In the genomic region with DNA sequence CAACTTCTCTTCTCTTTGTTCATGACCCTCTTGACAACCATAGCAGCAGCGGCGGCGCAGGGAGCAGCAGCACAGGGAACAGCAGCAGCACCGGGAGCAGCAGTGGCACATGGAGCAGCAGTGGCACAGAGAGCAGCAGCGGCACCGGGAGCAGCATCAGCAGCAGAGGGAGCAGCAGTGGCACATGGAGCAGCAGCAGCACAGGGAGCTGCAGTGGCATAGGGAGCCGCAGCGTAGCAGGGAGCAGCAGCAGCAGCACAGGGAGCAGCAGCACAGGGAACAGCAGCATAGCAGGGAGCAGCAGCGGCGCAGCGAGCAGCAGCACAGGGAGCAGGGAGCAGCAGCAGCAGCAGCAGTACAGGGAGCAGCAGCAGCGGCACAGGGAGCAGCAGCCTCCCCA, we compare ENCODE assay signal across 12 mouse cellular contexts. TPM values are rescaled to one million over a fixed set of nuclear protein-coding genes. Genes with fewer than 3 reads are reported as not detected.
DNase-seq lines count a peak whose midpoint lies in the region; ATAC-seq and TF ChIP-seq lines count a peak whose summit lies in the region.
"Had no signal": no experiment of that assay in that cellular context is flagged by ENCODE, and none has a peak within 500 bp of the region (broad histone marks: within the 10 kb centered on the region; RNA-seq: fewer than 3 reads in every experiment).

No protein-coding gene starts in this region.

- H3K4me2 ChIP-seq in heart, embryonic 11.5 days: peak overlapping the region; percentile 31
- peak overlapping the region; percentile 40 for H3K4me2 ChIP-seq in forebrain, embryonic 13.5 days
- H3K4me2 ChIP-seq in limb, embryonic 14.5 days (replicated peaks; ENCODE audit: low read depth, low read length, severe bottlenecking): 0 out of 2 replicates have a peak overlapping the region, but pooled peaks have one; percentile 10
- H3K4me2 ChIP-seq: liver, embryonic 13.5 days had no signal

- intact Hi-C loops in left cerebral cortex, postnatal 14 days (cut with DNase I): loop anchor here (5.0 kb wide), 1 partner anchor 108 kb away; a partner anchor contains a TSS

- H3K36me3 ChIP-seq in heart, embryonic 11.5 days (ENCODE audit: control insufficient read depth, insufficient read depth, low read length): no peaks in the 10 kb centered on the region
- no peaks in the 10 kb centered on the region for H3K36me3 ChIP-seq in forebrain, embryonic 13.5 days (ENCODE audit: poor library complexity, severe bottlenecking)
- H3K36me3 ChIP-seq in limb, embryonic 14.5 days (ENCODE audit: control insufficient read depth, insufficient read depth, low read length): no peaks in the 10 kb centered on the region
- H3K36me3 ChIP-seq: liver, embryonic 13.5 days had no signal

- no peak for DNase-seq in heart, adult 8-10 months (ENCODE audit: low spot score)
- peak; percentile 45 for DNase-seq in ES-CJ7 (ENCODE audit: low read depth, low spot score)
- no peak for DNase-seq in limb, embryonic 14.5 days (ENCODE audit: low spot score)
- no peak for DNase-seq in left cerebral cortex, postnatal 14 days (ENCODE audit: low spot score in 2 of 2)
- no peak for DNase-seq in frontal cortex, postnatal 10 days (ENCODE audit: low spot score in 2 of 2)
- DNase-seq: adrenal gland, postnatal 36 days; B cell, adult 2 months; liver, embryonic 13.5 days; thymus, adult 2 months had no signal

- peaks cover 6% of the 10 kb centered on the region; the same call in 1 of the 2 replicates for H3K27me3 ChIP-seq in heart, embryonic 11.5 days (ENCODE audit: control insufficient read depth, insufficient read depth, low read length)
- peaks cover 21% of the 10 kb centered on the region for H3K27me3 ChIP-seq in forebrain, embryonic 13.5 days
- H3K27me3 ChIP-seq in limb, embryonic 14.5 days (ENCODE audit: control insufficient read depth, insufficient read depth, low read length): no peaks in the 10 kb centered on the region

- no peak for TF ChIP-seq POLR2A in limb, embryonic 14.5 days (IDR thresholded peaks at IDR 0.05; ENCODE audit: borderline replicate concordance, extremely low read depth, insufficient read depth, insufficient read length)

- WGBS in heart, embryonic 11.5 days (ENCODE audit: insufficient replicate concordance): 14% methylated on average over 12 of the region's 12 CpGs
- WGBS in forebrain, embryonic 13.5 days: 16% methylated on average over 12 of the region's 12 CpGs
- WGBS in limb, embryonic 14.5 days: 17% methylated on average over 11 of the region's 12 CpGs

- no peak for ATAC-seq in heart, embryonic 11.5 days (replicated peaks; ENCODE audit: insufficient number of reproducible peaks, low FRiP score, low TSS enrichment)
- ATAC-seq in forebrain, embryonic 13.5 days: no peak; the same call in 1 of the 2 replicates
- ATAC-seq in limb, embryonic 14.5 days (ENCODE audit: low FRiP score, low read depth): no peak
- ATAC-seq in granulocyte monocyte progenitor cell, adult 5-6 weeks (replicated peaks; ENCODE audit: poor library complexity, severe bottlenecking): no peak

- H3K4me3 ChIP-seq in heart, embryonic 11.5 days (ENCODE audit: low read depth, low read length): no peak overlapping the region
- no peak overlapping the region for H3K4me3 ChIP-seq in forebrain, embryonic 13.5 days
- H3K4me3 ChIP-seq in limb, embryonic 14.5 days (replicated peaks; ENCODE audit: low read length): no peak overlapping the region
- H3K4me3 ChIP-seq: liver, embryonic 13.5 days had no signal

- H3K9me3 ChIP-seq in heart, embryonic 11.5 days (replicated peaks; ENCODE audit: control insufficient read depth, low read length): no peaks in the 10 kb centered on the region
- no peaks in the 10 kb centered on the region for H3K9me3 ChIP-seq in forebrain, embryonic 13.5 days (replicated peaks)
- H3K9me3 ChIP-seq in limb, embryonic 14.5 days (ENCODE audit: control insufficient read depth, low read length): no peaks in the 10 kb centered on the region
- H3K9me3 ChIP-seq: liver, embryonic 13.5 days had no signal

- 0 out of 2 replicates have a peak, but pooled peaks cover 2% of the 10 kb centered on the region for H3K4me1 ChIP-seq in heart, embryonic 11.5 days (ENCODE audit: control insufficient read depth, insufficient read depth, low read length)
- H3K4me1 ChIP-seq in forebrain, embryonic 13.5 days: peaks cover 14% of the 10 kb centered on the region
- H3K4me1 ChIP-seq in limb, embryonic 14.5 days (ENCODE audit: control insufficient read depth, insufficient read depth, low read length): peaks cover 4% of the 10 kb centered on the region; the same call in 1 of the 2 replicates

- no peak overlapping the region for H3K9ac ChIP-seq in heart, embryonic 11.5 days (ENCODE audit: low read depth, low read length)
- peak overlapping the region; percentile 37; the same call in 1 of the 2 replicates for H3K9ac ChIP-seq in forebrain, embryonic 13.5 days
- 0 out of 2 replicates have a peak overlapping the region, but pooled peaks have one; percentile 3 for H3K9ac ChIP-seq in limb, embryonic 14.5 days (ENCODE audit: low read depth, low read length, severe bottlenecking)
- H3K9ac ChIP-seq: liver, embryonic 13.5 days had no signal

- no peak overlapping the region for H3K27ac ChIP-seq in heart, embryonic 11.5 days (ENCODE audit: low read depth, low read length)
- H3K27ac ChIP-seq in forebrain, embryonic 13.5 days: no peak overlapping the region
- no peak overlapping the region for H3K27ac ChIP-seq in limb, embryonic 14.5 days (replicated peaks; ENCODE audit: low read depth, low read length)
- H3K27ac ChIP-seq: liver, embryonic 13.5 days had no signal

RNA-seq across cellular contexts. Expression of a gene that starts 5.0 kb away (rescaled TPM):
- 8.9 and 9.2 TPM in 2 replicates for polyA plus RNA-seq in heart, embryonic 11.5 days (2014; fragmentation: Nextera tagmentation; extraction: Ambion mirVana)
- total RNA-seq in heart, adult 8-10 months (2022): 10 to 100 TPM; 27.8 to 43.0 (median 34.9) TPM
- polyA plus RNA-seq in forebrain, embryonic 13.5 days (2015; fragmentation: Nextera tagmentation; extraction: Ambion mirVana): 11.9 and 16.9 TPM in 2 replicates
- 73.6 and 106 TPM in 2 replicates for polyA plus RNA-seq in limb, embryonic 14.5 days (2012; rRNA removed)
- 49.1 and 50.5 TPM in 2 replicates for polyA plus RNA-seq in limb, embryonic 14.5 days (2014; fragmentation: Nextera tagmentation; extraction: Ambion mirVana)
- 10 to 100 TPM; 68.6 to 78.7 TPM for total RNA-seq in left cerebral cortex, postnatal 14 days (2021)
- total RNA-seq in granulocyte monocyte progenitor cell, adult 5-6 weeks (2014; fragmentation: Nextera tagmentation): 18.9 and 19.0 TPM in 2 replicates
- total RNA-seq in granulocyte monocyte progenitor cell, adult 5-6 weeks (2017): 5.9 and 9.1 TPM in 2 replicates

RNA-seq across cellular contexts. Expression of a gene that starts 10.6 kb away (rescaled TPM):
- 1.1 and 1.9 TPM in 2 replicates for polyA plus RNA-seq in heart, embryonic 11.5 days (2014; fragmentation: Nextera tagmentation; extraction: Ambion mirVana)
- total RNA-seq in heart, adult 8-10 months (2022): under 1 TPM in 3 of 4 experiments, not detected in 1; 0.23 to 0.50 (median 0.25) TPM
- polyA plus RNA-seq in forebrain, embryonic 13.5 days (2015; fragmentation: Nextera tagmentation; extraction: Ambion mirVana): 3.7 and 4.1 TPM in 2 replicates
- 2.0 and 3.0 TPM in 2 replicates for polyA plus RNA-seq in limb, embryonic 14.5 days (2012; rRNA removed)
- polyA plus RNA-seq in limb, embryonic 14.5 days (2014; fragmentation: Nextera tagmentation; extraction: Ambion mirVana): 4.1 and 6.1 TPM in 2 replicates
- 10 to 100 TPM; 36.2 to 40.4 TPM for total RNA-seq in left cerebral cortex, postnatal 14 days (2021)
- total RNA-seq in granulocyte monocyte progenitor cell, adult 5-6 weeks (2014; fragmentation: Nextera tagmentation): 0.77 TPM in 1 of 2 replicates, not detected in the other
- total RNA-seq in granulocyte monocyte progenitor cell, adult 5-6 weeks (2017): 1.1 TPM in 1 of 2 replicates, not detected in the other

RNA-seq across cellular contexts. Expression of a gene that starts 16.9 kb away (rescaled TPM):
- 72.3 and 80.1 TPM in 2 replicates for polyA plus RNA-seq in heart, embryonic 11.5 days (2014; fragmentation: Nextera tagmentation; extraction: Ambion mirVana)
- total RNA-seq in heart, adult 8-10 months (2022): 10 to 100 TPM; 37.0 to 50.9 (median 42.7) TPM
- polyA plus RNA-seq in forebrain, embryonic 13.5 days (2015; fragmentation: Nextera tagmentation; extraction: Ambion mirVana): 97.1 and 109 TPM in 2 replicates
- 308 and 376 TPM in 2 replicates for polyA plus RNA-seq in limb, embryonic 14.5 days (2012; rRNA removed)
- polyA plus RNA-seq in limb, embryonic 14.5 days (2014; fragmentation: Nextera tagmentation; extraction: Ambion mirVana): 81.3 and 91.0 TPM in 2 replicates
- total RNA-seq in left cerebral cortex, postnatal 14 days (2021): 10 to 100 TPM; 86.8 to 91.7 TPM
- total RNA-seq in granulocyte monocyte progenitor cell, adult 5-6 weeks (2014; fragmentation: Nextera tagmentation): 83.9 and 102 TPM in 2 replicates
- total RNA-seq in granulocyte monocyte progenitor cell, adult 5-6 weeks (2017): 61.5 and 104 TPM in 2 replicates

RNA-seq across cellular contexts. Expression of a gene that starts 56.2 kb away (rescaled TPM):
- 0.40 and 0.49 TPM in 2 replicates for polyA plus RNA-seq in heart, embryonic 11.5 days (2014; fragmentation: Nextera tagmentation; extraction: Ambion mirVana)
- under 1 TPM; 0.16 to 0.23 (median 0.19) TPM for total RNA-seq in heart, adult 8-10 months (2022)
- polyA plus RNA-seq in forebrain, embryonic 13.5 days (2015; fragmentation: Nextera tagmentation; extraction: Ambion mirVana): 15.0 and 16.7 TPM in 2 replicates
- 18.1 and 23.1 TPM in 2 replicates for polyA plus RNA-seq in limb, embryonic 14.5 days (2012; rRNA removed)
- 3.1 and 4.3 TPM in 2 replicates for polyA plus RNA-seq in limb, embryonic 14.5 days (2014; fragmentation: Nextera tagmentation; extraction: Ambion mirVana)
- total RNA-seq in left cerebral cortex, postnatal 14 days (2021): 100 to 1,000 TPM; 134 to 145 TPM
- total RNA-seq in granulocyte monocyte progenitor cell, adult 5-6 weeks (2014; fragmentation: Nextera tagmentation): not detected in 2 replicates
- total RNA-seq in granulocyte monocyte progenitor cell, adult 5-6 weeks (2017): not detected in 2 replicates

Comparison
In these comparisons a context has a peak if more than half of its experiments do, and no peak if none do; other contexts are left out.
1. RNA of a gene that starts 10.6 kb away (total RNA-seq): 36.2 to 40.4 TPM in left cerebral cortex, postnatal 14 days; 0.23 to 0.50 TPM in heart, adult 8-10 months and 0.77 to 1.1 TPM in granulocyte monocyte progenitor cell, adult 5-6 weeks; every median in the first group is over 10 times any median in the second.
2. Peak in every context shown above with its lines, with median percentiles within 50 percentile points of each other: H3K4me2 ChIP-seq.